Mouse (Mus musculus) heart, postnatal 25 days (tissue): ENCODE measurements around the gene Scgb3a1. TPM values are rescaled to one million over a fixed set of nuclear protein-coding genes. Genes with fewer than 3 reads are reported as not detected.

Source experiments
- DNase-seq: peaks from one replicate; pipeline ENCODE4 v3.0.0; 2022; ENCODE audit warnings: low spot score
- intact Hi-C: fragments of 180-260 bp; cut with DNase I; formaldehyde crosslinking; loops from one replicate; pipeline ENCODE4 v1.15.1; 2025
- total RNA-seq, 2 experiments: library from RNA; stranded (reverse); gene quantifications; 2 replicates each; pipeline ENCODE4 v1.2.3; 2021

The Scgb3a1 gene
- 1 to 10 TPM; 1.2 to 1.4 TPM for total RNA-seq

DNA sequence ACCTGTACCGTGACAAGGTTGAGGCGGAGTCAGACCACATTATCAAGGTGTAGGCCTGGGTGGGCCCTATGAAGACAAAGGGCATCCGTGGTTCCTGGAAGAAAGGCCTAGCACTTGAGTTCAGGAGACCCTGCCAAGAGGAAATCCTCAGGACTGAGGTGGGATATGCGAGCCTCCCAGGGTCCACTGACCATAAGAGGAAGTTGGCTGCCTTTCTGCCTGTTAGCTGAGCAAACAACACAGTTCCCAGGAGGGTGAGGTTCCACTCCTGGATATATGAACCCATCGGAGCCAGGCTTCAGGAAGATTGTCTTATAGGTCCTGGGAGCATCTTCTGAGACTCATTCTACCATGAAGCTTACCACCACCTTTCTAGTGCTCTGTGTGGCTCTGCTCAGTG is at the start of gene Scgb3a1:
Scgb3a1 (plus strand) TSS at position 301 of the 400 bp plus-strand sequence.
- DNase-seq = no peak
- intact Hi-C loops = no loop called here

DNA sequence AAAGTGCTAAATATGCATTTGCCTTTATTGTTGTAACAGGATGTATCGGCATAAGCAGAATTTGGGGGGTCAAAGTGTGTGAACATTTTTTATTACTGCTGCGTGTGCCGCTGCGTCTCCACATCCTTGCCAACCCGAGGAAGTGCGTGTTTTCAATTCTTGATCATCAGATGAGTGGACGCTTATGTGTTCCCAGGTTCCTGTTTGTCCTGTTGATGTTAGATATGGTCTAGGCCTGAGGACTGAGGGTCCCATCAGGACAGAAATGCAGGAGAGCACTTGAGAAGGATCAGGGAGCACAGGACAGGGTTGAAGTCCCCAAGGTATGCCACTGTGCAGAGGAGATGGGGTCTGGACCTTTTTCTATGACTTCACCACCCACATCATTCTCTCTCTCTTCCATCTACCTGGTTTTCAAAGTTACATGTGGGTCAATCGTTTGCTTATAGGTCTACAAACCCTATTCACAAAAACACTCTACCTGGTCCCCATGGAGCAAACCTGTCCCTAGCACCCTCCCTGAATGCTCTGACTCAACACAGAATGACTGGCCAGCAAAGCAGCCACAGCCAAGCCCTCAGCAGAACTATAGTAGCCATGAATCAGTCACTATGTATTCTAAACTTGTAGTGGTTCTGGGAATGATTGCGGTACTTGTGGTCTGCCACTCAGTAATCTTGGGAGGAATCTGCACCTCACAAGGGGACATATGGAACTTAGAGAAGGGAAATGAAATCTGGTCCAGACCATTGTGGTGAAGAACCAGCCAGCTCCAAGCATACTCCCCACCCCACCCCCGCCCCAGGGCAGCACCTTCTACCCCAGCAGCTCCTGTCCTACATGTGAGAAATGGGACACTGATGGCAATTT is 47.3 kb upstream of the Scgb3a1 start:
- no peak for DNase-seq
- intact Hi-C loops = no loop called here

DNA sequence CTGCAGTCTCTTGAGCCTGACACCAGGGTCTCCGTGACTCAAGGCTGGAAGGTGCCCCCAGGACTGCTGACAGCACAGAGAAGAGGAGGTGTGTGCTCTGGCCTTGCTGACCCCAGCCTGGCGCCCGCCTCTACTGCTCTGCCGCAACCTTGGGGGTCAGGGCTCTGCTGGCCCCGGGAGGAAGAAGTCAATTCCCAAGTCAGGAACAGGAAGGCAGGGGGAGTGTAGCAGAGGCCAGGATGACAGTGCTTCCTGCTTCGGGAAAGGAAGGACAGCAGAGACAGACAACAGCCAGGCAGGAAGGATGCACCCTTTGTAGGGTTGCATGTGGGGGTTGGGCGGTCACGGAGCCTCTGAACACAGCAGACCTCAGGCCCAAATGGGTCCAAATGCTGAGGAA is 44.9 kb upstream of the Scgb3a1 start:
- DNase-seq = no peak
- intact Hi-C loops = no loop called here

DNA sequence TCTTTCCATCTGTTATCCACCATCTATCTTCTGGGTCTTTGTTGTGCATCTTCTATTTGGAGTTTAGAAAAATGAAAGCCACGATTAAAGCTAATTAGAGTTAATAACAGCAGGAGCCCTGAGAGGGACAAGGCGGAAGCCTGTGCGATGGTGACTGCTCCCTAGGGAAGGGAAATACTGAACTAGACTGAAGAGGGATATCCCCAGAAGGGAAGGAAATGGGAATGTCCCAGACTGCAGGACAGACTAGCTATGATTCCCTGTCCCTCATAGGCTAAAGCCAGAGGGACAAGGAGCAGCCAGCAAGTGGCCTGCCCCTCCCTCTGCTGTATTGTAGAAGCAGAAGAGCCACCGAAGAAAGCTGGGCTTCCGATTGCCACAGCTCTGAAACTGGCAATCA is 41.5 kb upstream of the Scgb3a1 start:
- DNase-seq = no peak
- intact Hi-C loops = no loop called here

DNA sequence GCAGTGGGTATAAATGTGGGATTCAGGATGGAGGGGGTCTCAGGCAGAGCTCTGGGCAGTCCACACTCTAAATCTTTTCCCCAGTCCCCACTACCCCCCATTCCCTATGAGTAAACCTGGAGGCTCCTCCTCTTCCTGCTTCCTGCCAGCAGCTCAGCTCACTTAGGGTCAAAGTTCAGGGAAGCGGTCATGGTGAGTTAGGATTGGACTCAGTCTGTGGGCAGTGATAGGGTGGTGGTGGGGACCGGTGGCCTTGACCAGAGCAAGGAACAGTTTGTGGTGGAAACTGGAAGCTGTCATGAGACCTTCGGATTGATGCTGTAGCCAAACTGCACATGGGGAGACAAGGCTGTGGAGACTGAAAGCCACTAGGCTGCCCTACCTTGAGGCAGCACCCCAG is 39.3 kb upstream of the Scgb3a1 start:
- no peak for DNase-seq
- intact Hi-C loops = no loop called here

DNA sequence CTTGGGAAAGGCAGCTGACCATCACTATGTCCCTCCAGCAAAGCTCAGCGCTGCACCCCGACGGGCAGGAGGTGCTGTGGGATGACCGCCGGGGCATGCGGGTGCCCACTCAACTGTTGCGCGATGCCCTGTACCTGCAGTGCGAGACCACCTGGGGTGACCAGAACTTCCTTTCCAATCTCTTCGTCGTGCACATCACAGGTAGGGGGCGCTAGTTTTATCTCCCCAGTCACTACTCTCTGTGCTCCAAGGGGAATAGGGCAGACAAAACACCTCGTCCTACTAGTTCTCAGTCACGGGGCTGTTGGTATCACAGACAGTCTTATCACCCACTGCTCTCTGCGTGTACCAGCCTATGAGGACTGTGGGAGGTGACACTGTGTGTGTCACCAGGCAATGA is 37.5 kb upstream of the Scgb3a1 start:
- intact Hi-C loops = no loop called here
- no peak for DNase-seq

DNA sequence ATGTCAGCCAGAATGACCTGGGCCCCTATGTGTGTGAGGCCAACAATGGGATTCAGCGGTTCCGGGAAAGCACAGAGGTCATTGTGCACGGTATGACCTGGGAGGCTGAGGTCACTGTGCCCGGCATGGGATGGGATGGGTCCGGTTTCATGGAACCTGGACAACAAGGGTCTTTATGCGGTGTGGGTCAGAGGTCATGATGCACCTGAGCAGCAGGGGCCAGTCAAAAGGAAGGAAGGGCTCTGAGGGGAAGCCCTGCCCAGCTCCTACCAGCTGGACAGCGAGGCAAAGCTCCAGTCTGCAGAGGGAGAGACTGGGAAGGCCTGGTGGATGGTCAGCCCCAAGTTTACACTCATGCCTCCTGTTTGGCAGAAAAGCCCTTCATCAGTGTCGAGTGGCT is 36.7 kb upstream of the Scgb3a1 start:
- no peak for DNase-seq
- intact Hi-C loops = no loop called here

DNA sequence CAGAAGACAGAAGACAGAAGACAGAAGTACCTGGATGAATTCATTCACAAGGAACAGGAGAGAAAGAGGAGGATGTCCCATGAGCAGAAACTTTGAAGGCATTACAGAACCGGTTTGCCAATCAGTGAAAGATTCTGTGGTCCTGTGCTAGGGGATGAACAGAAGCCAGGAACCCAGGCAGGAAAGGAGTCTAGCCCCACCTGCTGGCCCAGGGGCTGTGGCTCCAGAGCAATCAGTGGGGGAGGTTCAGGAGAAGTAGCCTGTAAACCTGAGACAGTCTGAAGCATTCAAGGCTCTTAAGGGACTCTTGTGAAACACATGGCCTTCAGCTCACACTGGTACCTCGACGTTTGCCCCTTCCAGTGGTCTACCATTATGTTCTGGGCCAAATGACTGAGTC is 32.3 kb upstream of the Scgb3a1 start:
- no peak for DNase-seq
- intact Hi-C loops = loop anchor here (5.0 kb wide), 1 partner anchor 34 kb away; no protein-coding TSS in a partner anchor

DNA sequence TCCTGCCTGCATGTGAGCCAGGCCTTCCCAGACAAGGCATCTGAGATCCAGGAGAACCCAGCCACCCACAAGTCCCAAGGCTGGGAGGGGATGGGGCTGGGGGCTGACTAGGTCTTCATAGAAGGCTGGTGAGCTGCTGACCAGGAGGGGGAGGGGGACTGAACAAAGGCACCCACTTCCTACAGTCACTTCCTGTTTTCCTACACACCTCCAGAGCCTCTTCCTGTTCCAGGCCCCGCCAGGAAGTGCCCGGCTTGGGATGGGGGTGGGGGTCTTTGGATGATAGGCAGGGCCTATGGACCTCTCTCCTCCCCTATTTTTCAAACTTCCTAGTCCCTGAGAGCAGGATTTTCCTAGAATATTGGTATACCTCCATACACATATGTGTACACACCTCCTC is 31.2 kb upstream of the Scgb3a1 start:
- intact Hi-C loops = loop anchor here (5.0 kb wide), 1 partner anchor 35 kb away; no protein-coding TSS in a partner anchor
- no peak for DNase-seq

DNA sequence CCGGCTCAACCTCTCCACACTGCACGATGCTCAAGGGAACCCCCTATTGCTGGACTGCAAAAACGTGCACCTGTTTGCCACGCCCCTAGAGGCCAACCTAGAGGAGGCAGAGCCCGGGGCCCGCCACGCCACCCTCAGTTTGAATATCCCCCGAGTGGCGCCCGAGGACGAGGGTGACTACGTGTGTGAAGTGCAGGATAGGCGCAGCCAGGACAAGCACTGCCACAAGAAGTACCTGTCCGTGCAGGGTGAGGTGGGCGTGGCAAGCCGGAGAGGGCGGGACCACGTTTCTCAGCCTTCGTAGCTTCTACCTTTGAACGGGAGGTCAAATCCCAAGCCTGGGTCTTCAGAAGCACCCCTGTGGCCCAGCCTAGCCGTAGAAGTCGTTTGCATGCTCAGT is 29.3 kb upstream of the Scgb3a1 start:
- intact Hi-C loops = loop anchor here (5.0 kb wide), 1 partner anchor 37 kb away; no protein-coding TSS in a partner anchor

DNA sequence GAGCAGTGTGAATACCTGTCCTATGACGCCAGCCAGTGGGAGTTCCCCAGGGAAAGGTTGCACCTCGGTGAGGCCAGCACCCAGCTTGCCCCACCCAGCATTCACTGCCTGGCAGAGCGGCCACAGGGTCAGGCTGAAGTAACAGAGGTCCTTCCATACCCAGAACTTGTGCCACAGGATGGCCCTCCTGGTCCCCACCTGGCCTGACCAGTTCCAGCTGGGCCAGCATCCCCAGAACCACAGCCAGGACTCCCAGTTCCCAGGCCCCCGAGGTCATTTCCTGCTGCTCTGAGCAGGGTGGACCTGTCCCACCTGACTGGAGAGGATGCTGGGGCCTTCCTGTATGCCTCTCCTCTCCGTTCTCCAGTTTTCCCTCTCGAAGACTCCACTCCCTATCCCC is 27.7 kb upstream of the Scgb3a1 start:
- DNase-seq = no peak
- intact Hi-C loops = no loop called here

More for the DNA sequence above, 29.3 kb upstream of the Scgb3a1 start:
- no peak for DNase-seq

DNA sequence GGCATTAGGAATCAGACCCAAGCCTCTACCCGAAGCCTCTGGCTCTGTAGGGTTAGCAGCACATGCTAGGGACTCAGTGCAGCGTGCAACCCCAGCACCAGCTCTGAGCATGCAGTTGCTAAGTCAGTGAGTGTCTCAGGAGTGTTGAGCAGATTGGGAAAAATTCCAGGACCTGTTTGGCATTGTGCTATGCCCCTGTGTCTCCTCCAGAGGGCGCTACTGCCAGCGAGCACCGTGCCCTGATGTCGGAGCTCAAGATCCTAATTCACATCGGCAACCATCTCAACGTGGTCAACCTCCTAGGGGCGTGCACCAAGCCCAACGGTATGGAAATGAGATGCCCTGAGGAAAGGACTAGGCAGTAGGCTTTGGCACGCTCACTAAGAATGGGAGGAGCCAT is 27.0 kb upstream of the Scgb3a1 start:
- no peak for DNase-seq
- intact Hi-C loops = no loop called here

DNA sequence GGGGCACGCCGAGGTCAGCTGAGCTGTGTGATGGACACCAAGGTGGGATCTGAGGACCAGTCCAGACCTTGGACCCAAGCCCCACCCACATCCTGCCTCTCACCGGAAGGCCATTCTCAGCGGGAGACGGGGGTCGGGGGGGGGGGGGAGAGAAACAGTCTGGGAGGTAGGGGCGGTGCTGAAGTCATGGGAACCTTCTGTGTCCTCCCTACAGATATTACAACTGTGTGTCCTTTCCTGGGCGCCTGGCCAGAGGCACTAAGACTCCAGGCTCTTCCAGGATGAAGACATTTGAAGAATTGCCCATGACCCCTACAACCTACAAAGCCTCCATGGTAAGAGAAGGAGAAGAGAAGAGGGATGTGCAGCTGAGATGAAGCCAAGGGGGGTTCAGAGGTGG is 17.7 kb upstream of the Scgb3a1 start:
- intact Hi-C loops = no loop called here
- no peak for DNase-seq

DNA sequence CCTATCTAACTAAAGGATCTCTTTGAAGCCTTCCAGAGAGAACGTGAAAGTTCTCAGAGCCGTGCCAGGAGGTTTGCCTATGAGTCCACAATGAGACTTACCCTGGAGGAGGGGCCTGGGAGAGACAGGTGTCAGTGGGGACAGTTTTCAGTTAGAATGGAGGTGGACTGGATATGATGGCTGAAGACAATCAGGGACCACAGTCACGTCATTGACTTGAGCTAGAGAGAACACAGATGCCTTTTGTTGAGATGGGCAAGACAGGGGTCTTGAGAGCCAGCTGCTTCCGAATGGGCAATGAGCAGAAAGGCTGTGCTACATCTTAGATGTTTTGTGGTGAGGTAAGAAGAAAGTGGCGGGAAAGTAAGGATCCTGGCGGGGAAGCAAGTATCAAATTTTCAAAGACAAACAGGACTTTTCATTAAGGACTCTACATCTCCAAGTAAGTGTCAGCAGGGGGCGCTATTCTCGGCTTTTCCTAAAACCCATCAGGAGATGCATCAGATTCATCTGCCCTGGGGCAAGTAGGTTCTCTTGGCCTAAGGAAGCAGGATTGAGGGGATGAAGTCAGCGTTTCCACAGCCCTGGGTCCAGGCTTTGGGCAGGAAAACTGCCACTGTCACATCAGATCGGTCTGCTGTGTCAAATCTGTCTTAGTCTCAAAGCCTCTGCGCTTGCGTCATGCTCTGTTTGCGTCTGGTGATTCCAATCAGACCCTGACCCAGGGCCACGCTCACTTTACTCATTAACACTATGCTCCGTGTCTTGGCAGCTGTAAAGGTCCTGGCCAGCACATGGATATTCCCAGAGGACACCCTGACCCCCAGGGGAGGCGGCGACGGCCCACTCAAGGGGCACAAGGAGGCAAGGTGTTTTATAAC is 13.1 kb upstream of the Scgb3a1 start:
- intact Hi-C loops = loop anchor here (5.0 kb wide), 1 partner anchor 197 kb away; the partner anchor contains the start of gene Mapk9
- DNase-seq = no peak

DNA sequence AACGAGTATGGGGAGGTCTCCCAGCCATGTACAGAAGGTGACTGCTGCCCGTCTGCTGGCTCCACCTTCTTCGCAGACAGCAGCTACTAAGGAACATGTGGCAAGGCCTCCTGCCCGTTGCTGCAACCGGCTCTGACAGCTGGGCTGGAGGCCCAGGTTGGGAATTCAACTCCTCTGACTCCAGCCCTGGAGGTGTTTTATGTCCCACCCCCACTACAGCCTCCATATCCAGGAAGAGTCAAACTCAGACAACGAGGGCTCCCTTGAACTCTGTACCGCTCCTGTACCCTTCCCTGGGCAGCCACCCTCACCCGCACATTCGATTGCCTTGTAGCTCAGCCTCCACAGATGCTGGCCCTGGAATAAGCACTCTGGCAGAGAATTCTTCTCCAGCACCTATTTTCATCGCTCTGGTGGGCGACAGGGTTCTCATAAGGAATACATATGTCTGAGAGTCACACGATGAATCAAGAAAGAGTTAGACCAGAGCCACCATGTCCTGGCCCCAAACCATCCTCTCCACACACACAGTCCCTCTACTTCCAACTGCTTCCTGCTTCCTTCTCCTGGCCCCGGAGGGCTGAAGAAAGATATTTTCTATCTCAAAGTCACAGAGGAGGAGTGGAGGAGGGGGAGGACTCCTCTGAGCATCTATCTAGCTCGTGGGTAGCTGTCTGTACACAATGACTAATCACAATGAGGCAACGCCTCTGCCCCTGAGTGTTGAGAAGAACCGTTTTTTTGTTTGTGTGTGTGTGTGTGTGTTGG is 12.2 kb upstream of the Scgb3a1 start:
- DNase-seq = no peak
- intact Hi-C loops = loop anchor here (5.0 kb wide), 1 partner anchor 196 kb away; the partner anchor contains the start of gene Mapk9

DNA sequence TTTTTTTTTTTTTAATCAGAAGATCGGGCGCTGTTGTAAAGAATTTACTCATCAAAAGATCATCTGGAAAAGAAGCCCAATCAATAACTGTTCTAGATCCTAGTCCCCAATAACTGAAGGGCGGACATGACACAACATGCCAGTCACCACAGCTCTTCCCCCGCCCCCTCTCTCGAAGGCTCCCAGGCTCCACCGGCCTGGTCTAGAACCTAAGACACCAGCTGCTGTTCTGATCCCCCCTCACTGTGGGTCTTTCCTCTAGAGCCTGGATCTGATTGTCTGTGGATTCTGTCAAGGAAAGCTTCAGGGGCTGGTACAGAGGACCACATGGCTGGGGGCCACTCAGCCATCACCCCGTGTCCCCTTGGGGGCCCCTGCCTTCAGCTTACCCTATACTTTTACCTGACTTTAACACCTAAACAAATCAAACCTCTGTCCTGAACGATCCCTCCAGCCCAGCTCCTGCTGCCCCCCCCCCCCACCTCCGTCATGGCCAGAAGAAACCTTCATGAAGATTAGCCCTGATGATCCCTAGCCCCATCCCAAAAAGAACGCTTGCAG is 11.6 kb upstream of the Scgb3a1 start:
- DNase-seq = no peak
- intact Hi-C loops = loop anchor here (1.0 to 5.0 kb wide), 2 partner anchors 195 to 217 kb away; partner anchors contain the start of gene Mapk9

DNA sequence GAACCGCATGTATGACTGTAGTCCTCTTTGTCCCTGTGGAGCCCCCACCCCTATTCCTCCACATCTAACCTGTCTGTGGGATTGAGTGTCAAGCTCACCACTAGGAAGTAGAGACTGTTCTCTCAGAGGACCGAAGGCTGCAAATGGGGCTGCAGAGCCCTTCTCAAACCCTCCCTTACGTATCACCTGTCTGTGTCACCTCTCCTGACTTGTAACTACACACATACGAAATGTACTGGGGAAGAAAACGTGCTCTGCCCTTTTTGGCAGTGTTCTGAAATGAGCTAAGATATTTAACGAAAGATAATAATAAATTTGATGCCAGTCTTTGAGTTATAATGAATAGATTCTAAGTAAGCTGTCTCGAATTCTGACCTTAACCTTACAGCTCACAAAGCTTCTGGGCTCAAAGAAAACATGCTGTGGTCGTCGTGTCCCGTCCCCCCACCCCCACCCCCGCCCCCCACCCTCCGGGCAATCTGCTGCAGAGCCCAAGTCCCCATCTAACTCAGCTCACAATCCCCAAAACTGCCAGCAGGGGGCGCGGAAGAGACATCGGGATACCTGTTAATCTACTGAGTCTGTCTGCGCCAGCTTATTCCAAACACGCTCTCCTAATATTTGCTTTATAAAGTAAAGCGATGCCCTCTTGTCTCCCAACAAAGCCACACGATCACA is 10.9 kb upstream of the Scgb3a1 start:
- intact Hi-C loops = loop anchor here (1.0 to 5.0 kb wide), 2 partner anchors 195 to 217 kb away; partner anchors contain the start of gene Mapk9
- peak; percentile 42 for DNase-seq

DNA sequence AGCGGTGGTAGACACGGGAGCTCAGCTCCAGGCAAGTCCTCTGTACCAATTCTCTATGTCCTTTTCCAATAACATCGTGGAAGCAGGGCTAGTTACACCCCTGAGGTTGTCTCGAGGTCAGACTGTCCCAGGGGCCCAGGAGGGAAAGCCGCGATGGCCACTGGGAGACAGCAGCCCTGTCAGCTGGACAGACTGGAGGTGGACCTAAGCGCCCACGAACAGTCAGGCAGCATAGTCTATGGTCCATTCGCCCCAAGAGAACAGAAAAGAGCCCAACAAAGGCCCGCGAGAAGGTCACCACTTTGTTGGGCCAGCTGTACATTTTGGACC is 10.4 kb upstream of the Scgb3a1 start:
- intact Hi-C loops = loop anchor here (5.0 kb wide), 1 partner anchor 194 kb away; the partner anchor contains the start of gene Mapk9
- DNase-seq = no peak

DNA sequence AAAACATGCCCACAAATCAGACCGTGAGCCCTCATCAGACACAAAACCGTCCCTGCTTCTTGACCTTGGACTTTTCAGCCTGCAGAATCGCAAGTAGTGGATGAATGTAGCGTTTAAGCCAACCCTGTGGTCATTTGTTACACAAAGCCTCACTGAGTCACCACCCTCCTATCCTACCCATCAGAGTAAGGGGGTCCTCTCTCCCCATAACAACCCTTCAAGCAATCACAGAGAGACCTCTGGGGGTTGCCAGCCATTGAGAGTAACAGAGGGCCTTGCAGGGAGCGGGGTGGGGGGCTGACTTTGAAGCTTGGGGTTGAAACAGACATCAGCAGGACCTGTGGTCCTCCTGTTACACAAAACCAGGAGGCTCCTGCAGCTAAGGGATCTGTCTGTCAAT is 8.8 kb upstream of the Scgb3a1 start:
- intact Hi-C loops = loop anchor here (5.0 kb wide), 1 partner anchor 193 kb away; the partner anchor contains the start of gene Mapk9
- DNase-seq = no peak
